Mouse (Mus musculus): ENCODE data around the gene Synpo2. TPM values are rescaled to one million over a fixed set of nuclear protein-coding genes. Genes with fewer than 3 reads are reported as not detected.

The Synpo2 gene
- polyA plus RNA-seq, 1 experiment from 2014 or later, result 0.23 TPM

DNA sequence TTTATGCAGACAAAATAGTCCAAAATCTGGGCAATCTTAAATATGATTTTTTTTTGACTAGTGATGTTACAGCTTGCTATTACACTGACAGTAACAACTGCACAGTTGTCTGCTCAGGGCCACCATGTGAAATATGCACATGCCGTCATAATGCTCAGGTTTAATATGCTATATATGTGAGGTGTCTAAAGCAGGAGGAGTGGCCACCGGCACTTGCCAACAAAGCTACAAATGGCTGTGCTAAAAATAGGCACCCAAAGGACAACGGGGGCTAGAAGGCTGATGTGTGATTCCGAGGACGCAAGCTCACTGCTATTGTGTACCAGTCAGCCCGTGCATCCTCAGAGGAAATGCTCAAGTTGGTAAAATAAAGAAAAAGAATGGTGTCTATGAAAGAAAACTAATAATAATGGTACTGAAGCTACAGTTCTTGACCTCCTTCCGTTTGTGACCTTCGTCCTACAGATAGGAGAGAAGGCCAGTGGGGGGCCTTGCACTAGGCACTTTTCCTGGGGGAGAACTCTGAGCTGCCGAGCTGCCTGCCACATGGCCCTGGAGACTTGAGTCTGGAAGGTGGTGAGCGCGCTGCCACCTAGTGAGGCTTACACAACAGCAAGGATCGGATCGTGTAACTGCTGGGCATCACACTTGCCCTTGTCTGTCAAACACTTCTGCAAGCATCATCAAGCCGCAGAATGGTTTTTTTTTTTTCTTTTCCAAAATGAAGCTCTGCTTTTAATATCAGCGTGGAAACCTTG is 120.0 kb downstream of the Synpo2 start:
- no peak overlapping the region for H3K27ac ChIP-seq
- no peaks in the 10 kb centered on the region for H3K79me2 ChIP-seq (ENCODE audit: inconsistent target)
- H3K36me3 ChIP-seq (ENCODE audit: inconsistent target), result no peaks in the 10 kb centered on the region
- H3K4me3 ChIP-seq (ENCODE audit: inconsistent target), result no peak overlapping the region
- 17% methylated on average over 15 of the region's 15 CpGs for WGBS (ENCODE audit: missing documents)

DNA sequence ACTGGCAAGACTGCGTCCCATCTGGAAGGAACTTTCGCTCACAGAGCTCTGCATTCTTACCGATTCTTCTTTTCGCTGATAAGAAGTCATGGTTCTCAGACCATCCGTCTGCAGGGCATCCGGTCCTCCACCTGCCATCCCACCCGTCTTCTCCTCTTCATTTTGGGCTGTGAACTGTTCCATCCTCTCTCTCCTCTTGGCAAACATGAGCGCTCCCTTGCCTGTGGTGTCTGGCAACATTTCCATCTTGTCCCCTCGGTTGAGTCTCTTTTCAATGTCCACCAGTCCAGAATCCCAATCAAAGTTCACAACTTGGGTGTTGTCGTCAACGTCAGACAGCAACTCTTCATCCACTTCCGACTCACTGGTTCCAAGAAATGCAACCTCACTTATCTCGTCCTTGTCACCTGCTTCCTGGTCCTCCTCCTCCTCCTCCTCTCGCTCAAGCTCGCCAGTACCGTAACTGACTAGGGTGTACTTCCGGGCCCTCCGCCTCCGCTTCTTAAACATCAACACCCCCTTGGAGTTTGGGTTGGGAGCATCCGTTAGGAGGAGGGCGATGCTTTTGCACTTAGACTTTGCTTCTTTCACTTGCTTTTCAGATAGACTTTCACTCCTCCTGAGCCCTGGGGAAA is 121.8 kb downstream of the Synpo2 start:
- 95% methylated on average over 21 of the region's 21 CpGs for WGBS (ENCODE audit: missing documents)
- no peak overlapping the region for H3K27ac ChIP-seq
- H3K79me2 ChIP-seq (ENCODE audit: inconsistent target), result no peaks in the 10 kb centered on the region
- H3K36me3 ChIP-seq (ENCODE audit: inconsistent target), result no peaks in the 10 kb centered on the region
- no peak overlapping the region for H3K4me3 ChIP-seq (ENCODE audit: inconsistent target)

DNA sequence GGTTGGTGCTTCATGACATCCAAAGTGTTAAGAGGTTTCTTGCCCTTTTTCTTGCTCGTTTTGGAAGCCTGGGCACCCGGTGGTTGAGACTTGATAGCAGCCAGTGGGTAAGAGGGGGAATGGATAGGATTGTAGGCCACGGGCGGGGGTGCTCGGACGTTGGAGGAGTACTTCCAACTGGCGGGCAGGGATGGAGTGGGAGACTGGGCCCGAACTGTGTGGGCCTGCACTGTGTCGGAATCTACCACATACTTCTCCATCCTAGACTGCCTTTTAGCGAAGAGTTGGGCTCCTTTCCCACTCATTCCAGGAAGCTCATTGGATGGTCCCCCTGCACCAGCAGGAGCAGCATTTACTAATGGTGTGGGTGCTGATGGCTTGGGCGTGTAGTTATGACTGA is 123.2 kb downstream of the Synpo2 start:
- 93% methylated on average over 11 of the region's 11 CpGs for WGBS (ENCODE audit: missing documents)
- Histone ChIP-seq H3K36me3 (ENCODE audit: inconsistent target) (no peaks in the 10 kb centered on the region), H3K4me3 (ENCODE audit: inconsistent target) (no peak overlapping the region), H3K79me2 (ENCODE audit: inconsistent target) (no peaks in the 10 kb centered on the region), H3K27ac (no peak overlapping the region)

DNA sequence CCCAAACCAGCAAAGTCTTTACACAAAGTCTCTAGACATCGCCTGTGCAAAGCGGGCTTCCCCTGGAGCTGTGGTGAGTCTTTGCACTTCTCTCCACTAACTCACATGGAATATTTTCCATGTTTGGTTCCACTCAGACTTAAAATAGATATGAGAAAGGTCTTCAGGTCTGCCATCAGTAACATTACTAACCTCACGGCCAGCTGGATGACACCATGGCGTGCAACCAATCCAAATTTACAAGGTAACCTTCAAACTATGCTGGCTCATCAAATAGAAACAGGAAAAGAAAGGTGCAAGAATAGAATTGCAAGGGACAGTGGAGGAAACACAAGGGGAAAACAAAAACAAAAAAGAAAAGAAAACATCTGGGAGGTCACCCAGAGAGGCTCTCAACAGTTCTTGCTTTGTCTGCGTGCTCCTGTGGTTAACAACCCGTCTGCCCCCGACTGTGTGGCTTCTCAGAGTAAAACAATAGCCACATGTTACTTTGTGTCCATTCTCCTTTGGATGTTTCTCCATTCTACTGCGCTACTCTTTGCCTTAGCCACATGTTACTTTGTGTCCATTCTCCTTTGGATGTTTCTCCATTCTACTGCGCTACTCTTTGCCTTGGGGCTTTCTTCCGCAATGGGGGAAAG is 124.8 kb downstream of the Synpo2 start:
- no peak overlapping the region for H3K4me3 ChIP-seq (ENCODE audit: inconsistent target)
- WGBS (ENCODE audit: missing documents), result 92% methylated on average over 10 of the region's 10 CpGs

DNA sequence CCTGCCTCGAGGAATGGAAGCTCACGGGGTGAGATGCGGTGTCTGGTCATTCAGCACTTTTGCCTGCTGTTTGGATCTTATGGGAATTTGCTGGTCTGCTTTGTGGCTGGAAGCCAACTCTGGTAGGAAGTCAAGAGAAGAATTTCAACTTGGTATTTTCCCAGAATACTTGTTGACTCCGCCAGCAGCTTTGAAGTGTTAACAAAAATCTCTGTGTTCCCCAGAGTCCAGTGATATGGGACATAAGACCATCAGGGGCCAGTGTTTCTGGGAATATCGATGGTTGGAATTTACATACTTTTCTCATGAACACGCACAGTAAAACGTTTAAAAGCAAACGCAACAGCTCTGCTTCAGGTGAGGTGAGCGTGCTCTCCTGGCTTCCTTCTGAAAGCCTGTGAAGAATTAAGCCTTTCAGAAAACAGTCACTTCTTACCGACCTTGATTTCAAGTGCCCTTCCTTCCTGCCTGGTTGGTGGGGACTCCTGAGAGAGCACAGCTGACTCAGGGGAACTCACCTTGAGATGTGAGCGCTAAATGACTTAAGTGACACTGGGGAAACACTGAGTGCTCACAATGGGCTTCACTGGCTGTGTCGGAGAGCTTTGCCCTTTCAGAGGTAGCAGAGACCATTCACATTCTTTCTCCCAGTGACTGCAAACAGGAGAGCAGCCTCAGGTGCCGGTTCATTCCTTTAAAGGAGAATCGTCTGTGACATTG is 128.0 kb downstream of the Synpo2 start:
- WGBS (ENCODE audit: missing documents), result 73% methylated on average over 14 of the region's 14 CpGs
- H3K79me2 ChIP-seq (ENCODE audit: inconsistent target), result no peaks in the 10 kb centered on the region

More for the DNA sequence above, 124.8 kb downstream of the Synpo2 start:
- Histone ChIP-seq H3K27ac (no peak overlapping the region), H3K79me2 (ENCODE audit: inconsistent target) (no peaks in the 10 kb centered on the region), H3K36me3 (ENCODE audit: inconsistent target) (no peaks in the 10 kb centered on the region)

DNA sequence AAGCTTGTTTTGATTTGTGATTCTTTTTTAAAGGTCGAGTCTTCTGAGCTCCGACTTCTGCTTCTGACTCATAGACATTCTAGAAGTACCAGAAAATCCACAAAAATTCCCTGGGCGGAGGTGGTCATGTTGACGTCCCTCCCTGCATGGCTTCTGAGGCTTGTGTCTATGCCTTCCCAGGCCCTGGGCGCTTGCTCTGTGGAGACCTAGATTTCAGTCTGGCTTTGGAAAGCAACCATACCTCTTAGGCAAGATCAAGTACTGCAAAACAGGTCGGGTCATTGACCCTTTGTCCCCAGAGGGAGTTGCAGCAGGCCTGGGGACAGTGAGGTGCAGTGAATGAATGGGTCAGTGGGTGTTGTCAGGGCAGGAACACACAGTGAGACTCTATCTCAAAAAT is 131.6 kb downstream of the Synpo2 start:
- H3K27ac ChIP-seq, result no peak overlapping the region
- WGBS (ENCODE audit: missing documents), result 93% methylated on average over 5 of the region's 6 CpGs
- no peaks in the 10 kb centered on the region for H3K79me2 ChIP-seq (ENCODE audit: inconsistent target)
- H3K36me3 ChIP-seq (ENCODE audit: inconsistent target), result no peaks in the 10 kb centered on the region
- no peak overlapping the region for H3K4me3 ChIP-seq (ENCODE audit: inconsistent target)

More for the DNA sequence above, 128.0 kb downstream of the Synpo2 start:
- Histone ChIP-seq H3K36me3 (ENCODE audit: inconsistent target) (no peaks in the 10 kb centered on the region), H3K27ac (no peak overlapping the region), H3K4me3 (ENCODE audit: inconsistent target) (no peak overlapping the region)

DNA sequence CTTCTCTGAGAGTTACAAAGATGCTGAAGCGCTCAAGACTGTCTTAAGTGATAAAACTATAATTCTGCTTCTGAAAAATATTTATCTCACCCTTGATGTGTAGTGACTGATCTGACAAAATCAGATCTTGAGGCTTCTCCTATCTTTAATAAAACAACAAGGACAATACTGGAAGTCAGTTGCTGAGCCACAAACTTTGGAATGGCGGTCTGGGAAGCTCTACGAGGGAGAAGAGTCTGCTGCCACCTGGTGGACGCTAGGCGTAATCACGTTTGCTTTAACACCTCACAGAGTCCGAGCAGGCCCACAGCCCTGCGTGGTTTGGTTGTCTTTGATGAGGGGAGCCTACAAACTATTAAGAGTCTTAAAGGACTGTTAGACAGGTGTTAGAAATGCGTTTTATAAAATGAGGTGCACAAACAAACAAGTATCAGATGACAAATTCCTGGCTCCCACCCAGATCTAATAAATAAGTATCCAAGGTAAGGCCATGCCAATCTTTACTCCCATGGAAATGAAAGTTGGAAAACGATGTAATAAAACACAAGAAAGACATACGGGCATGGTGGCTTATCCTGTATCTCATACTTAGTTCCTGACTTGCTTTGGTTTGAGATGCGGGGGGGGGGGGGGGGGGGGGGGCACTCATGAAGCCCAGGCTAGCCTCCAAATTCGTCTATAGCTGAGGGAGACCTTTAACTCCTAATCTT is 132.6 kb downstream of the Synpo2 start:
- no peak overlapping the region for H3K27ac ChIP-seq
- H3K36me3 ChIP-seq (ENCODE audit: inconsistent target), result no peaks in the 10 kb centered on the region
- no peak overlapping the region for H3K4me3 ChIP-seq (ENCODE audit: inconsistent target)
- no peaks in the 10 kb centered on the region for H3K79me2 ChIP-seq (ENCODE audit: inconsistent target)
- 39% methylated on average over 13 of the region's 13 CpGs for WGBS (ENCODE audit: missing documents)

DNA sequence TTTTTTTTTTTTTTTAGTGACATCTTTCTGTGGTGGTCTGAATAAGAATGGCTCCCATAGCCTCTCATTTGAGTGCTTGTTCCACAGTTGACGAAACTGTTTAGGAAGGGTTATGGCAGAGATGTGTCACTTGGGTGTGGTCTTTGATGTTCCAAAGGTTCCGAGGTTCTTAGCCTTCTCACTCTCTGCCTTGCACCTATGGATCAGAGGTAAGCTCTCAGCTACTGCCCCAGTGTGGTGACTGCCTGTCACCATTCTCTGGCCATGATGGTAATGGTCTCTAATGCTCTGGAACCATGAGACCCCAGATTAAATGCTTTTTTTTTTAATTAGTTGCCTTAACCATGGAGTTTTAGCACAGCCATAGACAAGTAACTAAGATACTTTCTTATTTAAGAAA is 134.2 kb downstream of the Synpo2 start:
- WGBS (ENCODE audit: missing documents), result 100% methylated on average over 2 of the region's 2 CpGs
- H3K27ac ChIP-seq, result no peak overlapping the region
- no peak overlapping the region for H3K4me3 ChIP-seq (ENCODE audit: inconsistent target)
- H3K79me2 ChIP-seq (ENCODE audit: inconsistent target), result no peaks in the 10 kb centered on the region
- H3K36me3 ChIP-seq (ENCODE audit: inconsistent target), result no peaks in the 10 kb centered on the region

DNA sequence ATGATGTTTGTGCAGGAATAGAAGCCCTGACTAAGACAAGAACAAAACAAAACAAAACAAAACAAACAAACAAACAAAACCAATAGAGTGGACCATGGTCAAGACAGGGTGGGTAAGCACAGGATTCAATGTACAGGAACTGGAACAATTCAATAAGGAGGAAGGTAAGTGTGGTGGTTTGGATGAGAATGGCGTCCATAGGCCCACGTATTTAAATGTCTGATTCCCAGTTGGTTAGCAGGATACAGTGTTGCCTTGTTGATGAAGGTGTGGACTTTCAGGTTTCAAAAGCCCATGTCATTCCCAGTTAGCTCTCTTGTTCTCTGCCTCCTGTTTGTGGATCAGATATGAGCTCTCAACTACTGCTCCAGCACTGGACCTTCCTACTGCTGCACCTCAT is 140.8 kb downstream of the Synpo2 start:
- no peaks in the 10 kb centered on the region for H3K36me3 ChIP-seq (ENCODE audit: inconsistent target)
- H3K79me2 ChIP-seq (ENCODE audit: inconsistent target), result no peaks in the 10 kb centered on the region
- no peak overlapping the region for H3K4me3 ChIP-seq (ENCODE audit: inconsistent target)
- H3K27ac ChIP-seq, result no peak overlapping the region
- WGBS (ENCODE audit: missing documents), result 88% methylated on average over 2 of the region's 2 CpGs

DNA sequence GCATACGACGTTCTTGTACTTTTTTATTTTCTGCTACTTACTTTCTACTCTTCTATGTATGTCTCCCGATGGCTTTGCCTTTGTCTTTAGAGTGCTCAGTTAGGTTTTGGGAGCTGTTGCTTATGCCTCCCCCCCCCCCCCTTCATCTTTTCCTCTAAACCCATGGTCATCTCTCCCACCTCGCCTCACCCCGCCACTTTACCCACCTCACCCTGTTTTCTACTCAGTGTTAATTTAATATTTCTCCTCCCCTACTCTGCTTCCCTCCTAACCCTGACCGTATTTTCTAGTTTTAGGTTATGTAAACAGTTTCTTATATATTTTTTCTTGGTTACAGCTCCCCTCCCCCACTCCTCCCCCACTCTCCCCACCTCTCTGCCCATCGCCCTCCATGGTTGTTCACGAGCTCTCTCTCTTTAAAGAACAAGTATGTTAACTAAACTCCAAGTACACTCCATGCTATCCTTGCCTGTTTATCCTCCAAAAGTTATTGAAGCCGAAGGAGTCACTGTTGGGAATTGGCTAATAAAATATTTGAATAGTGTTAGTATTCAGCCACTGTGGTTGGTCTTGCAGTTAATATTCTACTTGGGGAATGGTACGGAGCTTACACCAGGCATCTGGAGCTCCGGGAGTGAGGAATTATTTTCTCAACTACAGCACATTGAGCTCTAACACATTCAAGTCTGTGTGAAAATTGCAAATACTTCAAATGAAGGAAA is 142.1 kb downstream of the Synpo2 start:
- 95% methylated on average over 11 of the region's 11 CpGs for WGBS (ENCODE audit: missing documents)
- no peak overlapping the region for H3K27ac ChIP-seq

DNA sequence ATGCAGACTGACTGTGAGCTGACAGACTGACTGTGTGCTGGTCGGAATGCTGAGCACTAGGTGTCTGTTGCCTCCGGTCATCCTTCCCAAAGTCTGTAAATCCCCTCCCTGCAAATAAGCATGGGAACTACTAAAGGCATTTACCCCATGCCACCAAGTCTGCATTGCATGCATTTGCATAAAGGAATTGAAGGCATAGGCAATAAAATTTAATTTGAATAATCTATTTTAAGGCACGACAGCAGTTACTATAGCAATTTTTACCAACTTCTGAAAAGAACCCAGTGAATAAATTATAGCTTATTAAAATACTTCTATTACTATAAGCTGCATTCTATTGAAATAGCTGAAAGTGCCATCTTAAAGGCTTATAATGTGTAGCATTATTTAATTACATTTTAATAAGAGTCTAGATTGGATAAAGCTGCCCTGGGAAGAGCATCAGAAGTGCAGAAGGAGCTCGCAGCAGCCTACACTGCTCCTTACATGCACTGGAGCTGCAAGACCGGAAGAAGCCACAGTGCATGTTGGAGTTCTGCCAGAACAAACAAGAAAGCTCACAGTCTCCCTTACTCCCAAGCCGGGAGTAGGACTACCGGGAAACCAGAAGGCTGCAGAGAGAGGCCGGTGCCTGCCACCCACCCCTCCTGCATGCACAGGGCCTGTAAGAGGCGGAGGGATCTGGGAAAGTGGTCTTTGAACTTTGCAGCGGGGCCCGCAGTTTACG is 142.9 kb downstream of the Synpo2 start:
- Histone ChIP-seq H3K4me3 (ENCODE audit: inconsistent target) (no peak overlapping the region), H3K36me3 (ENCODE audit: inconsistent target) (no peaks in the 10 kb centered on the region), H3K27ac (no peak overlapping the region)

More for the DNA sequence above, 142.1 kb downstream of the Synpo2 start:
- no peak overlapping the region for H3K4me3 ChIP-seq (ENCODE audit: inconsistent target)
- no peaks in the 10 kb centered on the region for H3K79me2 ChIP-seq (ENCODE audit: inconsistent target)
- H3K36me3 ChIP-seq (ENCODE audit: inconsistent target), result no peaks in the 10 kb centered on the region

DNA sequence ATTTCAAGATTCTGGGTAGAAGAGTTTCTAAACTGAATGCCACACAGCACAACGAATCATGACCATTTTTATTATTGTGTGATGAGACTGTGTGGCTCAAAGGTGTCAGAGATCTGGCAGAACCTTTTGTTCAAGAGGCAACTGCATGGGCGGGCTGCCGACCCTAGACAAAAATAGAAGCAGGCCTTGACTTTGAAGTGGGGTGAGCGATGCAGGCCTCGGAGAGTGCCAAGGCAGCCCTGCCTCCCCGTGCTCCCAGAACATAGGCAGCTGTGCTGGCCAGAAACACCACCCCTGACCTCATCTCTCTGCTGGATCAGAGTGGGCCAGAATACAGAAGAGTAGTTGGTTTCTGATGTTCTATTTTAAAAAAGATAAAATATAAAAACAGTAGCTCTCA is 143.5 kb downstream of the Synpo2 start:
- H3K27ac ChIP-seq, result no peak overlapping the region
- no peak overlapping the region for H3K4me3 ChIP-seq (ENCODE audit: inconsistent target)
- WGBS (ENCODE audit: missing documents), result 90% methylated on average over 6 of the region's 6 CpGs
- no peaks in the 10 kb centered on the region for H3K79me2 ChIP-seq (ENCODE audit: inconsistent target)
- H3K36me3 ChIP-seq (ENCODE audit: inconsistent target), result no peaks in the 10 kb centered on the region

More for the DNA sequence above, 142.9 kb downstream of the Synpo2 start:
- H3K79me2 ChIP-seq (ENCODE audit: inconsistent target), result no peaks in the 10 kb centered on the region
- WGBS (ENCODE audit: missing documents), result 90% methylated on average over 12 of the region's 12 CpGs

DNA sequence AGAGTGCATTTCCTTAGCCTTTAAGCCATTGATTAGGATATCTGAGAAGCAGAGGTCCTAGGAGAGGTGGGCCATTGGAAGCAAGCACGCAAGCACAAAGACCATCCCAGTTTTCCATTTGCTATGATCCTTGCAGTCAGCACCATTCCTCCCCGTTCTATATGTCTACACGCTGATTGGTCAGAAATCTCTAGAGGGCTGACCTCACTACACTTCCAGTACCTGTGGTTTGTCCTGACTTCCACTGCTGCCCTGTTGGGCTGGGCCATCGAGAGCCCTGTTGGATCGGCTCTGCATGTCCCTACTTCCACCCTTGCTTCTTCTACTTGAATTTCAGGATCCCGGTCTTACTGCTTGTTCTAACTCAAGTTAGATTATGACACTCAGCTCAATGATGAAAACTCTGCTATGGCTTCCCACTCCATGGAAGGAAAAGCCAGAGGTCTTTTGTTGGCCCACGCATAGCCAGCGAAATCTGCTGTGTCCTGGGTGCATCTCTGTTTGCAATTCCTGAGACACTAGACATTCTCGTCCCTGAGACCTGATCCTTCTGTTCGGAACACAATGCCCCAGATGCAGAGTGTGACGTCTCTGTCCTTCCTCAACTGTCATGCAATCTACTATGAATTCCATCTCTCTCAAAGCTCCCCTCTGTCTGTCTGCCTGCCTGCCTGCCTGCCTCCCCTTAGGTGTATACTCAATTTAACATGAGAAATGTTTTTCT is 146.5 kb downstream of the Synpo2 start:
- no peaks in the 10 kb centered on the region for H3K36me3 ChIP-seq (ENCODE audit: inconsistent target)
- H3K27ac ChIP-seq, result no peak overlapping the region
- H3K4me3 ChIP-seq (ENCODE audit: inconsistent target), result no peak overlapping the region
- H3K79me2 ChIP-seq (ENCODE audit: inconsistent target), result no peaks in the 10 kb centered on the region
- 95% methylated on average over 11 of the region's 11 CpGs for WGBS (ENCODE audit: missing documents)

Measured in macrophage (primary cell).